Mouse (Mus musculus): ENCODE data around the gene Lrrc31.

Lrrc31 gene

GRCm38 (mm10) chr3:30690976-30691375, 8.7 kb downstream of the Lrrc31 start:
- no peak for DNase-seq (ENCODE audit: low spot score)

GRCm38 (mm10) chr3:30687216-30687615, 12.4 kb downstream of the Lrrc31 start:
- DNase-seq (ENCODE audit: low spot score), result no peak

- DNase-seq (ENCODE audit: low spot score), result no peak
Measured at GRCm38 (mm10) chr3:30683190-30683589, 16.5 kb downstream of the Lrrc31 start.

- DNase-seq (ENCODE audit: low spot score), result no peak
Measured at GRCm38 (mm10) chr3:30658486-30658885, 41.2 kb downstream of the Lrrc31 start.

GRCm38 (mm10) chr3:30655937-30656336, 43.7 kb downstream of the Lrrc31 start:
- DNase-seq (ENCODE audit: low spot score), result no peak

- DNase-seq (ENCODE audit: low spot score), result no peak
Measured at GRCm38 (mm10) chr3:30650062-30650841, 49.4 kb downstream of the Lrrc31 start.

GRCm38 (mm10) chr3:30648466-30648865, 51.2 kb downstream of the Lrrc31 start:
- no peak for DNase-seq (ENCODE audit: low spot score)

- DNase-seq (ENCODE audit: low spot score), result no peak
Measured at GRCm38 (mm10) chr3:30647440-30648090, 52.1 kb downstream of the Lrrc31 start, which contains the start of gene Lrrc34. Gene Lrrc34 (minus strand): TSS chr3:30647869.

GRCm38 (mm10) chr3:30646761-30647160, 52.9 kb downstream of the Lrrc31 start:
- DNase-seq (ENCODE audit: low spot score), result no peak

GRCm38 (mm10) chr3:30644207-30644606, 55.4 kb downstream of the Lrrc31 start, which contains the start of gene Lrriq4:
Gene Lrriq4 (plus strand): TSS chr3:30644507.
- no peak for DNase-seq (ENCODE audit: low spot score)

GRCm38 (mm10) chr3:30635629-30636028, 64.0 kb downstream of the Lrrc31 start:
- no peak for DNase-seq (ENCODE audit: low spot score)

- DNase-seq (ENCODE audit: low spot score), result peak; percentile 40
Measured at GRCm38 (mm10) chr3:30633681-30634080, 66.0 kb downstream of the Lrrc31 start.

Data from adipocyte (in vitro differentiated cells).